Mouse (Mus musculus): ENCODE data around the gene Alg5. TPM values are rescaled to one million over a fixed set of nuclear protein-coding genes. Genes with fewer than 3 reads are reported as not detected.
A peak's percentile ranks its signal among the peaks of the same experiment; 100 is the strongest.
"Not testable (repeated sequence)": the region's sequence is repeated elsewhere in the genome, so short reads cannot be mapped to it uniquely, and the experiment has no call there.

Alg5 gene
- total RNA-seq, 2 experiments from 2014 or later, result 2.1 to 12.2 TPM

- ATAC-seq (replicated peaks; ENCODE audit: low FRiP score, poor library complexity, severe bottlenecking), result peak; percentile 83
Observed at GRCm38 (mm10) chr3:54734411-54735246, 710 bp upstream of the Alg5 start.

- 0 out of 2 replicates have a peak, but pooled peaks have one; percentile 19 for ATAC-seq (replicated peaks; ENCODE audit: low FRiP score, poor library complexity, severe bottlenecking)
Observed at GRCm38 (mm10) chr3:54736101-54736927, 975 bp downstream of the Alg5 start.

DNA sequence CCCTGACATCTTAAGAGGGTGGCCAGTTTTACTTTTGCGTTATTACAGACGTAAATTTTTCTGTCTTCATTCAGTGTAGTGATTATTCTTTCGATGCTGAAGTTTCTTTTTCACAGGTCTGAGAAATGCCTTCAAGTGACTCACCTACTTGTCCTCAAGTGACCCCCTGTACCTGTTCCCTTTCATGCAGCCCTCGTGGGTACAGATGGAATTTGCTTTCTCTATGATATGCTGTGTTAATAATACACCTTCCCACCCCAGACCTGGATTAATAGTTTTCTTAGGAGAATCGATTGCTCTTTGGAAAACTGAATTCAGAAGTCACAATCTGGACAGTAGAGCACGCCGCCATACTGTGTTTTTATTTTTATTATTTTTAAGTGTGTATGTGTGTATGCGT lies 2.0 kb downstream of the Alg5 start:
- no peak for ATAC-seq (replicated peaks; ENCODE audit: low FRiP score, poor library complexity, severe bottlenecking)

- no peak for ATAC-seq (replicated peaks; ENCODE audit: low FRiP score, poor library complexity, severe bottlenecking)
Observed at GRCm38 (mm10) chr3:54741965-54742364, 6.6 kb downstream of the Alg5 start.

DNA sequence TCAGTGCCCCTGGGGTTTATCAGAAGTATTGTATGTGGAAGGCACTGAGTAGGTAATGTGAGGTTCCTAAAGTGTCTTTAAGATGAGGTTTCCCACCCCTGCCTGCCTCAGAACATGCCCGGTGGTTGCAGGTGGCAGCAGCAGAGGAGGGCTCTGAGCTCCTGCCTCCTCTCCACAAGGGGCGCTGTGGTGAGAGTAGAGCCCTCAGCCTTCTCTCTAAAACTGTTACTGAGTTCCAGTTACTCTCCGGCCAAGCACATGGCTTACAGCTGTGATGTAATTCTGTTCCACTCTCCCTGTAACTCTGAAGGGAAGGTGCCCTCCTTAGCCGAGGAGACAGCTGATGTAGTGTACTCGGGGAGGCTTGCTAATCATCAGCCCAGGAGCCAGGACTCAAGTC lies 10.5 kb downstream of the Alg5 start:
- ATAC-seq (replicated peaks; ENCODE audit: low FRiP score, poor library complexity, severe bottlenecking), result peak; percentile 68; the same call in 1 of the 2 replicates

DNA sequence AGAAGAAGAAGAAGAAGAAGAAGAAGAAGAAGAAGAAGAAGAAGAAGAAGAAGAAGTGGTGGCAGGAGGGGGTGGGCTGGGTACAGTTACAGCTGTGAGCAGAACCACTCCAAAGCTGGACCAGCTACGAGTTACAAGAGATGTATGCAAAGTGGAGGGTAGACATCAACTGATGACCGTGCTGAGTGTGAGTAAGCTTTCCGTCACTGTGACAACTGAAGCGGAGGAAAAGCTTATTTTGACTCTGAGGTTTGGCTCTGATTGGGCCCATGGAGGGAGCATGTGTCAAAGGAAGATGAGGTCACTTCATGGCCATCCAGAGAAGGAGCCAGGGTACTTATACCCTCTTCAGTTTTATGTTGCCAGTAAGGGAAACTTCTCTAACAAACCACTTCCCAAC lies 18.1 kb downstream of the Alg5 start:
- ATAC-seq (replicated peaks; ENCODE audit: low FRiP score, poor library complexity, severe bottlenecking), result no peak

DNA sequence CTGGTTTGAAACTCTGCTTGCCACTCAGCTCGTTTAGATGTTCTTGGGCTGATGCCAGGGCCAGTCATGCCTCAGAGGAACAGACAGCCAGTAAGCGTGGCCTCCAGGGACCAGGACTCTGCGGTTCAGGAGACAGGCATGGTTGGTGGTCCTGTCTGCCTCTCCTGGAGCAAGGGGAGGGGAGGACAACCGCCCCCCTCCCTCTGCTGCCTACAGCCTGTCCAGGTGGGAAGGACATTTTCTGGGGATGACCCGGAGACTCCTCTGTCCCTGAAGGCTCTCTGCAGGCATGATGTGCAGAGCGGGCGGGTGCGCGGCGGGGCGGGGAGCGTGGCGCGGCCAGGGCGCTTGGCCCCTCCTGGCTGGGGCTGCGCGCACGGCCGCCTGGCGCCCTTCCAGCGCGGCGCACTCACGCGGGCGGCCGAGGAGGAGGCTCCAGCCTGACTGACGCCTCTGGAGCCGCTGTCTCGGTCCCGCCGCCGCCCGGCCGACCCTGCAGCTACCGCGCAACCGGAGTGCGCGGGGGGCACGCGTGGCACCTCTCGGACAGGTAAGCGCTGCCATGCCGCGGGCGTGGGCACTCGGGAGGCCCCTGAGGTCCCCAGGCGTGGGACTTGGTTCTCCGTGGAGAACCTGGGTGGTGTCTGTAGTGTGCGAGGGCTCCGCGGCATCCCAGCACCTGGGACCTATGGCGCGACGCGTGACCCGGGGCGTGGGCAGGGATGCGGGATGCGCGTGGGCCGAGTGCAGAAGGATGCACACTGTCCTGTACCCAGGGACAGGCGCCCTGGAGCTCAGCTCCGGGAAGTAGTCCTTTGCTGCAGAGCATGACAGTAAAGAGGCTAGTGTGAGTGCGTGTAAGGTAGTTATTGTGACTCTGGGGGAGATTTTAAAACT lies 20.1 kb downstream of the Alg5 start, which contains the start of gene Smad9:
Gene Smad9, plus strand, starts transcription at position 438 of the 897 bp plus-strand sequence.
- no peak for ATAC-seq (replicated peaks; ENCODE audit: low FRiP score, poor library complexity, severe bottlenecking)

DNA sequence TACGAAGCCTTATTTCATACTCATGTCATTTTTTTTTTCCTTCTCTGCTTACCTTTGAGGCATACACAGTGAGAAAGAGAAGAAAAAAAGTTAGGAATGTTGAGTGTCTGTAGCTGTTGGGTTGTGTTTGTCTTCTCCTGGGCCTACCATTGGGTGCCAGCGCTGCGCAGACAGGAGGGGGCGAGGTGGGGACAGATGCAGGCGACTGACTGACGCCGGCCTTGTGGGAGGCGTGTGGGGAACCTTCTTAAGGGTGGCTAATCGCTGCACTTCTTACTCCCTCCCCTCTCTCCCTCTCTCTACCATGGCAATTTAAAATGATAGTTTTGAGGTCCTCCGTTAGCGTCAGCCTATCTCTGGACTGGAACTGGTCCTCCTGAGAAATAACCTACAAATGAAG lies 20.7 kb downstream of the Alg5 start:
- ATAC-seq (replicated peaks; ENCODE audit: low FRiP score, poor library complexity, severe bottlenecking), result no peak

GRCm38 (mm10) chr3:54757446-54757845 lies 22.1 kb downstream of the Alg5 start:
- no peak for ATAC-seq (replicated peaks; ENCODE audit: low FRiP score, poor library complexity, severe bottlenecking)

- no peak for ATAC-seq (replicated peaks; ENCODE audit: low FRiP score, poor library complexity, severe bottlenecking)
Observed at GRCm38 (mm10) chr3:54759211-54759610, 23.9 kb downstream of the Alg5 start.

GRCm38 (mm10) chr3:54760321-54761115 lies 25.2 kb downstream of the Alg5 start:
- ATAC-seq (replicated peaks; ENCODE audit: low FRiP score, poor library complexity, severe bottlenecking), result no peak

- ATAC-seq (replicated peaks; ENCODE audit: low FRiP score, poor library complexity, severe bottlenecking), result no peak
Observed at GRCm38 (mm10) chr3:54761258-54761657, 25.9 kb downstream of the Alg5 start.

DNA sequence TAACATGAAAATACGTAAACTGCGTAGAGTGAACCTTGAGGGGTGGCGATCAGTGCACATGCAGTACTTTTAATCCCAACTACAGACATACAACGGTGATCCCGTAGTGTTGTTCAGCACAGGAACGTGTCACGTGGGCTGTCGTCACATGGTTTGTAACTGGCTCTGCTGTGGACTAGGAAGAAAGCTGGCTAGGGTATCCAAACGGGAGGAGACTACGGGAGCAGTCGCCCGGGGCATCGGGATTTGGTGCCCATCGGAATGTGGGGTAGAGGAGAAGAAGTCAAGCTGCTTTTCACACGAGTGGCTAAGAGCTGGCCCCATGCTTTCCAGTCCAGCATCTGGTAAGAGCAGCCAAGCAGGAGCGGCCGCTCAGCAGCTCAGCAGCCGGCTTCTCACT lies 29.1 kb downstream of the Alg5 start:
- ATAC-seq (replicated peaks; ENCODE audit: low FRiP score, poor library complexity, severe bottlenecking), result no peak

GRCm38 (mm10) chr3:54765521-54765920 lies 30.2 kb downstream of the Alg5 start:
- not testable (repeated sequence) for ATAC-seq (replicated peaks; ENCODE audit: low FRiP score, poor library complexity, severe bottlenecking)

DNA sequence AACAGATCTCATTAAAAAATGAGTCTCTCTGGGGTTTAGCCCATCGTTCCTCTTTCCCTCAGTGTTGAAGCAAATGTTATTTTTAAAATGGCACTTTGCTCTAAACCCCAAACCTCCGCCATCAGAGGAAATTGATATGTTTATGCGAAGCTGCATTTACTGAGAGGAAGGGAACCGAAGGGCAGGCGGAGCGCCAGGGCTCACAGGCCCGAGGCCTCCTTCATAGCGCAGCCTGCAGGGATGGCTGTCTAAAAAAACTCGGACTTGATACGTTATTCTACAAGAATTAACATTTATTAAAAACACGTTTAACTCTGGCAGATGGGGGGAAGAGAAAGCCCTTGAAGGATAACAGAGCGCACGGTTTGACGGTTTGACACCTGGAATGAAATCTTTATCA lies 30.7 kb downstream of the Alg5 start:
- no peak for ATAC-seq (replicated peaks; ENCODE audit: low FRiP score, poor library complexity, severe bottlenecking)

- ATAC-seq (replicated peaks; ENCODE audit: low FRiP score, poor library complexity, severe bottlenecking), result no peak
Observed at GRCm38 (mm10) chr3:54766811-54767210, 31.5 kb downstream of the Alg5 start.

GRCm38 (mm10) chr3:54768592-54768991 lies 33.3 kb downstream of the Alg5 start:
- ATAC-seq (replicated peaks; ENCODE audit: low FRiP score, poor library complexity, severe bottlenecking), result no peak

GRCm38 (mm10) chr3:54769349-54770275 lies 34.3 kb downstream of the Alg5 start:
- ATAC-seq (replicated peaks; ENCODE audit: low FRiP score, poor library complexity, severe bottlenecking), result no peak
